Mouse (Mus musculus): Measurements from ENCODE around the gene Alx3. TPM values are rescaled to one million over a fixed set of nuclear protein-coding genes. Genes with fewer than 3 reads are reported as not detected.

Alx3 gene
- polyA plus RNA-seq, 1 experiment from 2014 or later, result not detected

- WGBS, result 30% methylated on average over 4 of the region's 4 CpGs
- Histone ChIP-seq H3K9ac (ENCODE audit: low read length) (no peak overlapping the region), H3K36me3 (ENCODE audit: control insufficient read depth, insufficient read depth, low read length) (peaks cover 59% of the 10 kb centered on the region), H3K27me3 (ENCODE audit: control insufficient read depth, insufficient read depth, low read length) (no peaks in the 10 kb centered on the region), H3K9me3 (ENCODE audit: control insufficient read depth, low read length) (no peaks in the 10 kb centered on the region), H3K4me2 (ENCODE audit: low read length) (no peak overlapping the region), H3K4me3 (ENCODE audit: control insufficient read depth in 1 of 2, insufficient read depth in 1 of 2, low read depth in 1 of 2, low read length in 2 of 2) (no peak overlapping the region), H3K4me1 (ENCODE audit: control insufficient read depth in 2 of 2, insufficient read depth in 2 of 2, low read length in 2 of 2) (peaks cover 3 to 11% of the 10 kb centered on the region in 2 experiments; a peak in 3 of 4 replicates), H3K27ac (replicated peaks in 1 of 2; ENCODE audit: control insufficient read depth in 1 of 2, insufficient read depth in 1 of 2, low read depth in 2 of 2, low read length in 2 of 2) (peak overlapping the region in 1 of 2 experiments; percentile 11; a peak in 1 of 4 replicates)
- no peak for ATAC-seq (ENCODE audit: insufficient number of reproducible peaks, insufficient read depth, low FRiP score, low read depth)
Observed at GRCm38 (mm10) chr3:107611394-107611793, 16.6 kb downstream of the Alx3 start.

DNA sequence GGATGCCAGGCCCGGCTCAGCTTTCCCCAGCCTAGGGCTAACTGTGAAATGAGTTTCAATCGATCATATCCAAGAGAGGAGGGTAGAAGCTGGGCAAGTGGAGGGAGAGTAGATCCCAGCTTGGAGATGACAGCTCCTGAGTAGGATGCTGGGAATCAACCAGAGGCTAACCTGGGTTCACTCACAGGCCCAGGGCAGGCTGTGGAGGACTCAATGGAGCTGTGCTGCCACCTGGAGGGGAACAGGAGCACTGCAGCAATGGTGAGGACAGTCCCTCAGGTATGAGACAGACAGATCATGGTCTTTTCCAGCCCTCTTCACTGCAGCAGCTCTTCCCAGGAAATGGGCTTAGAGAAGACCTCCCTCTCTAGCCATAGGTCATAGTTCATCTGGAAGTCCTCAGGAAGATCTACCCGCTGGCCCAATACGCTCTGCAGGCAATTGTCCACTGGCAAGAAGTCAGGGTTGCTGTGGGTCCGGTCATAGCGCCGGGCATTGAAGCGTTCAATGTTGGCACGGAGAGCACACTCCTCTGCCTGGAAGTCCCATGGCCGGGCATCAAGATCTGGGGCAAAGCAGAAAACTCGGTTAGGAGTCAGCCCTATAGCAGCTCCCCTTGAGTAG, 18.2 kb downstream of the Alx3 start:
- WGBS, result 84% methylated on average over 11 of the region's 11 CpGs
- peaks cover 6 to 11% of the 10 kb centered on the region in 2 experiments; a peak in 3 of 4 replicates for H3K4me1 ChIP-seq (ENCODE audit: control insufficient read depth in 2 of 2, insufficient read depth in 2 of 2, low read length in 2 of 2)
- peaks cover 75% of the 10 kb centered on the region for H3K36me3 ChIP-seq (ENCODE audit: control insufficient read depth, insufficient read depth, low read length)
- H3K9me3 ChIP-seq (ENCODE audit: control insufficient read depth, low read length), result no peaks in the 10 kb centered on the region
- H3K27ac ChIP-seq (replicated peaks in 1 of 2; ENCODE audit: control insufficient read depth in 1 of 2, insufficient read depth in 1 of 2, low read depth in 2 of 2, low read length in 2 of 2), result no peak overlapping the region
- no peak overlapping the region for H3K9ac ChIP-seq (ENCODE audit: low read length)
- no peaks in the 10 kb centered on the region for H3K27me3 ChIP-seq (ENCODE audit: control insufficient read depth, insufficient read depth, low read length)
- ATAC-seq (ENCODE audit: insufficient number of reproducible peaks, insufficient read depth, low FRiP score, low read depth), result no peak
- H3K4me2 ChIP-seq (ENCODE audit: low read length), result no peak overlapping the region
- H3K4me3 ChIP-seq (ENCODE audit: control insufficient read depth in 1 of 2, insufficient read depth in 1 of 2, low read depth in 1 of 2, low read length in 2 of 2), result no peak overlapping the region

DNA sequence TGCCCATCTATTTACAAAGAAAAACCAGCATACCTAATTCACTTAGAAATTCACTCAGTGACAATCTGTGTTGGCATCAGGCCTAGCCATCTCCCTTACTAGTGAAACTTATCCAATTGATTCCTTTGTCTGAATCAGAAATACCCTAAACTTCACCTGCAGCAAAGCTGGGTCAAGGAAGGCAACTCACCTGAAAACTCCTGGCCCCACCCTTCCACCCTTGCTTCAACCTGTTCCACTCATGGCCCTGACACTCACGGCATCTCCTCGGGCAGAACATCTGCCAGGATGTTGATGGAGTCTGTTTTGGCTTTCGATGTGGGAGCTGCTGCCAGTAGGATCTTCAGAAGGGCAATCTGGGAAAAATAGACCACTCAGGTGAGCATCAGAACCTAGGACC, 23.0 kb downstream of the Alx3 start:
- H3K27ac ChIP-seq (replicated peaks in 1 of 2; ENCODE audit: control insufficient read depth in 1 of 2, insufficient read depth in 1 of 2, low read depth in 2 of 2, low read length in 2 of 2), result no peak overlapping the region
- no peak overlapping the region for H3K4me2 ChIP-seq (ENCODE audit: low read length)
- H3K9me3 ChIP-seq (ENCODE audit: control insufficient read depth, low read length), result no peaks in the 10 kb centered on the region
- peaks cover 99% of the 10 kb centered on the region for H3K36me3 ChIP-seq (ENCODE audit: control insufficient read depth, insufficient read depth, low read length)
- H3K27me3 ChIP-seq (ENCODE audit: control insufficient read depth, insufficient read depth, low read length), result no peaks in the 10 kb centered on the region
- no peak for ATAC-seq (ENCODE audit: insufficient number of reproducible peaks, insufficient read depth, low FRiP score, low read depth)
- H3K4me3 ChIP-seq (ENCODE audit: control insufficient read depth in 1 of 2, insufficient read depth in 1 of 2, low read depth in 1 of 2, low read length in 2 of 2), result no peak overlapping the region
- H3K4me1 ChIP-seq (ENCODE audit: control insufficient read depth in 2 of 2, insufficient read depth in 2 of 2, low read length in 2 of 2), result peaks cover 0 to 3% of the 10 kb centered on the region in 2 experiments; a peak in 1 of 4 replicates
- 93% methylated on average over 3 of the region's 3 CpGs for WGBS
- H3K9ac ChIP-seq (ENCODE audit: low read length), result no peak overlapping the region

DNA sequence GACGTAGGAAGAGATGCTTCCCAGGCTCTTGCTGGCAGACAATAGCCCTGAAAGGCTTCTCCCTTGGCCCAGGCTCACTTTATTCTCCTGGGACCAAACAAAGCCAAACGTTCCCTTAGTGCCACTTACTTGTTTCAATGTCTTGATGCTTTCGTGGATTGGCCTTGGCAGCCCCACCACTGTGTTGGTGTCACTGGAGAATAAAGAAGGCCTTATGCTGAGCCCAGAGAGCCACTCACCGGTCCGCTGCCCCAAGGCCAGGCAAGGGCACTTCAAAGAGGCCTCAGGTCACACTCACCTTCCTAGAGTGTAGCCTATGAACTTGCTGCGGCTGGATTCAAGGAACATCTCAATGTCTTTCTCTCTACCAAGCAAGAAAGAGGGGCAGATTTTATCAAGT, 25.1 kb downstream of the Alx3 start:
- ATAC-seq (ENCODE audit: insufficient number of reproducible peaks, insufficient read depth, low FRiP score, low read depth), result no peak
- H3K27ac ChIP-seq (replicated peaks in 1 of 2; ENCODE audit: control insufficient read depth in 1 of 2, insufficient read depth in 1 of 2, low read depth in 2 of 2, low read length in 2 of 2), result no peak overlapping the region
- H3K4me3 ChIP-seq (ENCODE audit: control insufficient read depth in 1 of 2, insufficient read depth in 1 of 2, low read depth in 1 of 2, low read length in 2 of 2), result no peak overlapping the region
- no peak overlapping the region for H3K9ac ChIP-seq (ENCODE audit: low read length)
- no peaks in the 10 kb centered on the region for H3K9me3 ChIP-seq (ENCODE audit: control insufficient read depth, low read length)
- peaks cover 99% of the 10 kb centered on the region for H3K36me3 ChIP-seq (ENCODE audit: control insufficient read depth, insufficient read depth, low read length)
- H3K4me2 ChIP-seq (ENCODE audit: low read length), result no peak overlapping the region
- 88% methylated on average over 6 of the region's 6 CpGs for WGBS
- H3K4me1 ChIP-seq (ENCODE audit: control insufficient read depth in 2 of 2, insufficient read depth in 2 of 2, low read length in 2 of 2), result peaks cover 0 to 3% of the 10 kb centered on the region in 2 experiments; a peak in 1 of 4 replicates
- no peaks in the 10 kb centered on the region for H3K27me3 ChIP-seq (ENCODE audit: control insufficient read depth, insufficient read depth, low read length)

- no peaks in the 10 kb centered on the region for H3K9me3 ChIP-seq (ENCODE audit: control insufficient read depth, low read length)
- no peak overlapping the region for H3K4me3 ChIP-seq (ENCODE audit: control insufficient read depth in 1 of 2, insufficient read depth in 1 of 2, low read depth in 1 of 2, low read length in 2 of 2)
- H3K27me3 ChIP-seq (ENCODE audit: control insufficient read depth, insufficient read depth, low read length), result no peaks in the 10 kb centered on the region
- H3K4me1 ChIP-seq (ENCODE audit: control insufficient read depth in 2 of 2, insufficient read depth in 2 of 2, low read length in 2 of 2), result peaks cover 0 to 3% of the 10 kb centered on the region in 2 experiments; a peak in 1 of 4 replicates
- 78% methylated on average over 21 of the region's 21 CpGs for WGBS
- no peak overlapping the region for H3K27ac ChIP-seq (replicated peaks in 1 of 2; ENCODE audit: control insufficient read depth in 1 of 2, insufficient read depth in 1 of 2, low read depth in 2 of 2, low read length in 2 of 2)
- H3K9ac ChIP-seq (ENCODE audit: low read length), result no peak overlapping the region
- ATAC-seq (ENCODE audit: insufficient number of reproducible peaks, insufficient read depth, low FRiP score, low read depth), result no peak
- H3K4me2 ChIP-seq (ENCODE audit: low read length), result no peak overlapping the region
- peaks cover 99% of the 10 kb centered on the region for H3K36me3 ChIP-seq (ENCODE audit: control insufficient read depth, insufficient read depth, low read length)
Observed at GRCm38 (mm10) chr3:107621286-107622075, 26.6 kb downstream of the Alx3 start.

- Histone ChIP-seq H3K9me3 (ENCODE audit: control insufficient read depth, low read length) (no peaks in the 10 kb centered on the region), H3K27me3 (ENCODE audit: control insufficient read depth, insufficient read depth, low read length) (no peaks in the 10 kb centered on the region), H3K4me3 (ENCODE audit: control insufficient read depth in 1 of 2, insufficient read depth in 1 of 2, low read depth in 1 of 2, low read length in 2 of 2) (no peak overlapping the region), H3K36me3 (ENCODE audit: control insufficient read depth, insufficient read depth, low read length) (peaks cover 99% of the 10 kb centered on the region), H3K4me1 (ENCODE audit: control insufficient read depth in 2 of 2, insufficient read depth in 2 of 2, low read length in 2 of 2) (no peaks in the 10 kb centered on the region), H3K27ac (replicated peaks in 1 of 2; ENCODE audit: control insufficient read depth in 1 of 2, insufficient read depth in 1 of 2, low read depth in 2 of 2, low read length in 2 of 2) (no peak overlapping the region), H3K4me2 (ENCODE audit: low read length) (no peak overlapping the region), H3K9ac (ENCODE audit: low read length) (no peak overlapping the region)
- no peak; the same call in 1 of the 2 replicates for ATAC-seq (ENCODE audit: insufficient number of reproducible peaks, insufficient read depth, low FRiP score, low read depth)
- 85% methylated on average over 7 of the region's 7 CpGs for WGBS
Observed at GRCm38 (mm10) chr3:107622537-107622936, 27.7 kb downstream of the Alx3 start.

DNA sequence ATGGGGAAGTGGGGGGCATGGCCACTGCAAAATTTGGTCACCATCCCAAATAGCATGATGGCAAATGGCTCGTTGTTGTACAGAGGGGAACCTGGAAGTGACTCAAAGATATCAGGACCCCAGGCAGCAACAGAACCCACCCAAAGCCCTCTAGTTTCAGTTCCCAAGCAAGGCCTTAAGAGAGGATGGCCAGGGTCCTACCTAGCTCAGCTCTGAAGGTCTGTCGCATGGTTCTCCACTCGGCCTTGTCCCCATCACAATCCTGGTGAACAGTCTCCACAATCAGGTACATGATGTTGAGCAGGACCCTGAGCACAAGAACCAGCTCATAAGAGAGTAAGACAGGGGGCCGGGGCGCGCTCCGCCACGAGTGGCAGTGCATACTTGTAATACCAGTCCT, 29.6 kb downstream of the Alx3 start:
- Histone ChIP-seq H3K27ac (replicated peaks in 1 of 2; ENCODE audit: control insufficient read depth in 1 of 2, insufficient read depth in 1 of 2, low read depth in 2 of 2, low read length in 2 of 2) (no peak overlapping the region), H3K36me3 (ENCODE audit: control insufficient read depth, insufficient read depth, low read length) (peaks cover 97% of the 10 kb centered on the region), H3K4me3 (ENCODE audit: control insufficient read depth in 1 of 2, insufficient read depth in 1 of 2, low read depth in 1 of 2, low read length in 2 of 2) (no peak overlapping the region), H3K4me1 (ENCODE audit: control insufficient read depth in 2 of 2, insufficient read depth in 2 of 2, low read length in 2 of 2) (no peaks in the 10 kb centered on the region), H3K9me3 (ENCODE audit: control insufficient read depth, low read length) (no peaks in the 10 kb centered on the region), H3K27me3 (ENCODE audit: control insufficient read depth, insufficient read depth, low read length) (no peaks in the 10 kb centered on the region), H3K4me2 (ENCODE audit: low read length) (no peak overlapping the region), H3K9ac (ENCODE audit: low read length) (no peak overlapping the region)
- 93% methylated on average over 8 of the region's 8 CpGs for WGBS
- no peak for ATAC-seq (ENCODE audit: insufficient number of reproducible peaks, insufficient read depth, low FRiP score, low read depth)

All from heart, embryonic 14.5 days (tissue).